Mouse (Mus musculus) splenic B cell, adult 2 months (primary cell): Measurements from ENCODE around the gene Reg3a.
"Not testable (repeated sequence)": the region's sequence is repeated elsewhere in the genome, so short reads cannot be mapped to it uniquely, and the experiment has no call there.

Experiments
- DNase-seq: peaks from one replicate; pipeline ENCODE4 v3.0.0-alpha.2; 2011; ENCODE audit warnings: low read depth, low spot score
- H3K27me3 ChIP-seq: 2 replicates; pipeline ENCODE4 v1.6.1; 2012; ENCODE audit warnings: mild to moderate bottlenecking, low read length, moderate library complexity, mixed read lengths; ENCODE audit not compliant: control insufficient read depth, poor library complexity, insufficient read depth, severe bottlenecking
- H3K36me3 ChIP-seq: 2 replicates; pipeline ENCODE4 v1.6.1; 2012; ENCODE audit warnings: mild to moderate bottlenecking, low read length, moderate library complexity, mixed read lengths; ENCODE audit not compliant: control insufficient read depth, poor library complexity, insufficient read depth, severe bottlenecking

Reg3a gene

DNA sequence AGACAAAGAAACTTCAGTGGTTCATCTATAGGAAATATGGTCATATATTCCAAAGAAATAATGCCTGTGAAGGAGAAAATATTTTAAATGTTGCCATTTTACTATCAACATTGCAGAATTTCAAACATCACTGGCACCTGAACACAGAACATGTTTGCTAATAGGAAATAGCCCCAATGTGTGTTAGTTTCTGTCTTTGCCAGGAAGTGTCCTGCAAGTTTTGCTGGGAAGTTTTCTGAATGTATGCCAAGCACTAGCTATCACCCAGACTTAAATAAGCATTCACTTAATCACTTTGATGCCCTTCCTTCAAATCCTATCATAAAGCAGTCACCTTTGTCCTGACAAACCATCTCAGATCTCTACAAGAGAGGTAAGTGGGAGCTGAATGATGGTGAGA lies at the start of gene Reg3a:
TSS of gene Reg3a (plus strand) at position 301 of the 400 bp plus-strand sequence.
- Histone ChIP-seq H3K27me3 (no peaks in the 10 kb centered on the region), H3K36me3 (no peaks in the 10 kb centered on the region)
- no peak for DNase-seq

DNA sequence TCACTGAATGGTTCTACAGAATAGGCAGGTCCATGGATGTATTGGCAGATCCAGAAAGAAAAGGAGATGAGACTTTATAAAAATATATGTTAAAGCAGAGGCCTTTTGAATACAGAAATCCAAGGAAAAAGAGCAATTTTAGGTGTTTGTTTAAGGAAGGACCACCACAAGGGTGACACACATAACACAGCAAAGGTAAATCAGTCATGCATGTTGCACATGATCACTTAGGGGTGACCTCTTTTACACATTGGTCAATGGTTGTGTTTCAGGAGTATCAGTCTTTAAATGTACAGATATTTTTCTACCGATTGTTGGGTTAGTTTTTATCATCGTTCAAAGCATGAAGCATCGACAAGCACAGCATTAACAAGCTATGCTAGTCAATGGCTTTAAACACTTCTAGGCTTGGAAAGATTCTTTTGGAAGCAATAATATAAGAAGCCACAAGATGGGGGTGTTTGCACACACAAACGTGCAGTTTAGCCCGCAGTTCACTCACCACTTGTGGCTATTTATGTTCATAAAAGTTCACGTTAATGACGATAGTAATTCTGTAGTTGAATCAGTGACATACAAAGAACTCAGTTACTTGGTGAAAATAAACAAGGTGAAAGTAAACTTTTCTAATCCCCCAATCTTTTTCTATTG lies 48.5 kb upstream of the Reg3a start:
- no peak for DNase-seq
- Histone ChIP-seq H3K27me3 (no peaks in the 10 kb centered on the region), H3K36me3 (no peaks in the 10 kb centered on the region)

DNA sequence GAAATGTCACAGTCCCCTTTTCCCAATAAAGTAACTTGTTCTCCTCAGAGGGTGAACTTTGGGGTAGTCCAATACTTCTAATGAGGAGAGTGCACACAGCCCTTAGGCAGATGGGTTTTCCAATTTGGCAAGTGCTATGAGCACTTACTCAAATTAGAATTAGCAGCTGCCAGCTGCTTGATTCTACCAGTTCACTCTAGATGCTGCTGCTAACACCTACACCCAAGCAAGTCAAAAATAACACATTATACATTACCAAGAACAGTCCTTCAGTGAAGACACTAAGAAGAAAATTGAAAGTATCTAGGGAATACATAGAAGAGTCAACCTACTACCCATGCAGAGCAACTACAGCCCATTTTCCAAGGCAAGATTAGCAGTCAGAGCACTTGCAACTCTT lies 40.2 kb upstream of the Reg3a start:
- DNase-seq = no peak
- no peaks in the 10 kb centered on the region for H3K36me3 ChIP-seq
- no peaks in the 10 kb centered on the region for H3K27me3 ChIP-seq

DNA sequence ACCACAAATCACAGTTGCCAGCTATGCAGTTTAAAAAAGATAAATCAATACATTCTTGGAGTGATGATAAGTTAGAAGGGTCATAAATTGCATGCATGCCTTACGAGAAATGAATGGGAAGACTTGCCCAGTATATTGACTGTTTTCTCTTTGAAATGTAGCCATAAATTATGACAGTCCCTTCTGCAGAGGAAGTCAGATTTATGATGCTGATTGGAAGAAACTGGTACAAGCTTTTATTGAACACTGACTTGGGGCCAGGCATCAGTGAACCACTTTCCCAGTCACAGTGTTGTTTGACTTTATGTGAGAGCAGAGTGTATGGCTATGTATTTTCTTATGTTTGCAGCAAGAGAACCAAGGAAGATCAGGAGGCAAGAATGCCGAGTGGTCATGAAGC lies 38.8 kb upstream of the Reg3a start:
- Histone ChIP-seq H3K36me3 (no peaks in the 10 kb centered on the region), H3K27me3 (no peaks in the 10 kb centered on the region)
- no peak for DNase-seq

DNA sequence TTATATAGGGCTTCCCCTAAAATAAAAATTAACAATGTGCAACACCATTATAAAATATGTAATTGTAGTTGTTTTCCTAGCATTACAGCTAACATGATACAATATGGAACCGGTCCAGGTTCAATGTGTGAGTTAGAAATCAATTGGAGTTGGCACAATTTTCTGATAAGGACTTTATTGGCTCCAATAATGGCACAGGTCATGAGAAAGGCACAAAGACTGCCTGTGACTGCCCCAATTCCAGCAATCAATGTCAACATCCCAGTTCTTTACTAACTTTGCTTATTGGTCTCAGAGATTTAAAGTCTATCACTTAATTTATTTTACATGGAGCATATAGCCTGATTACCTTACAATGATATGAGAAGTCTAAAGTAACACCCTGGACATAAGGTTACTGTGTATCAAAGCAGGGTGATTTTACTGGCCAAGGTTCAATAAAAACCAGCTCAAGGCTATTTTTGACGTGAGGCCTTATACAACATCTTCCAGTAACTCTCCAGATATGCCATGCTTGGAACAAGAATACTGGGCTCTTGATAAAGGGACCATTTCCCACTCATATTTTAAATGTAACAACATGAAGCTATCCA lies 18.4 kb upstream of the Reg3a start:
- Histone ChIP-seq H3K27me3 (no peaks in the 10 kb centered on the region), H3K36me3 (no peaks in the 10 kb centered on the region)
- DNase-seq = no peak

DNA sequence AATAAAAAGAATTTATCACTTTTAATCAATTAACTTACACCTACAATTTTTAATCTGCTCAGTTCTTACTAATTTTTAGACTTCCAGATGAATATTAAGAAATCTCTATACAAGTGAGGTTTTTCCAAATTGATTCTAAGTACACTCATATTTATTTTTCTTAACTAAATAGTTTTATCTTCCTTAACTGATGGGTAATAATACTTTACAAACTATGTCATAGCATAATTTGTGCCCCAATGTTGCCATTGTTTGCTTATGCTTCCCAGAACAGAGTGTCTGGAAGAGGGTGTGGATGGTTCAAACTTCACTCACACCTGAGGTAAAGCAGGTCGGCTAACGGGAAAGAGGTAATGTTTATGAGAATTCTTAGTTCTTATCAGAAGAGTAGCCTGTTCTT lies 10.2 kb upstream of the Reg3a start, which contains the start of gene Reg3b:
TSS of gene Reg3b (plus strand) at position 301 of the 400 bp plus-strand sequence.
- H3K36me3 ChIP-seq = no peaks in the 10 kb centered on the region
- DNase-seq = no peak
- H3K27me3 ChIP-seq = no peaks in the 10 kb centered on the region

DNA sequence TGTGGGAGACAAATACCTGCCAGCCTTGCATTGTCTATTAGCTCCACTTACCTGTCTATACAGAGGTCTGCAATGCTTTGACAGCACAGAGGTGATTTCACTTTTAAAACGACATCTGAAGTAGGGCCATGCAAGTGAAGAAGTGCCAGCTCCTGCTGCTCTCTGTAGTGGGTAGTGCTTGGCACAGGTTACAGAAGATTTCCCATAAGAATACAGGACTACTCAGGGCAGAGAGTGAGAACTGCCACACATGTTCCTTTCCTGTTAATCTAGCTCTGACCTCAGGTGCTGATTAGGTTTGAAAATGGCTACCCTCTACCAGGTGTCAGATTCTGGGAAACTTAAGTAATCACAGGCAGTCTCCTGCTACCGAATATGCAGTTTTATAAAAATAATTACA lies 1.7 kb upstream of the Reg3a start, which contains the start of gene Reg3d:
TSS of gene Reg3d (minus strand) at position 101 of the 400 bp plus-strand sequence.
- H3K36me3 ChIP-seq = no peaks in the 10 kb centered on the region
- no peaks in the 10 kb centered on the region for H3K27me3 ChIP-seq
- no peak for DNase-seq

DNA sequence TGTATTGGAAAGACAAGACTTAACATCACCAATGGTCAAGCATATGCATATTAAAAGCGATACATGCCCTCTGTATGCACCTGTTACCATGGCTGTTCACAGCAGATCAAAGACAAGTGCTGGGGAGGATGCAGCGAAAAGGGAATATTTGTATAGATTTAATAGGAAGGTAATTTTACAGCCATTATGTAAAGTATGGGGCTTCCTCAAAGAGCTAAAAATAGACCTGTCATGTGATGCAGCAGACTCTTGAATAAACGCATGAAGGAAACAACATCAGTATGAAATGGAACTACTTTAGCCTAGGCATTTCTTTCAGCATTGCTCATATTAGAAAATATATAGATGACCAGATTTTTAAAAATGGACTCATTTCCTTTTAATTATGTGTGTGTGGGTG lies 5.1 kb downstream of the Reg3a start:
- no peaks in the 10 kb centered on the region for H3K36me3 ChIP-seq
- DNase-seq = no peak
- H3K27me3 ChIP-seq = no peaks in the 10 kb centered on the region

DNA sequence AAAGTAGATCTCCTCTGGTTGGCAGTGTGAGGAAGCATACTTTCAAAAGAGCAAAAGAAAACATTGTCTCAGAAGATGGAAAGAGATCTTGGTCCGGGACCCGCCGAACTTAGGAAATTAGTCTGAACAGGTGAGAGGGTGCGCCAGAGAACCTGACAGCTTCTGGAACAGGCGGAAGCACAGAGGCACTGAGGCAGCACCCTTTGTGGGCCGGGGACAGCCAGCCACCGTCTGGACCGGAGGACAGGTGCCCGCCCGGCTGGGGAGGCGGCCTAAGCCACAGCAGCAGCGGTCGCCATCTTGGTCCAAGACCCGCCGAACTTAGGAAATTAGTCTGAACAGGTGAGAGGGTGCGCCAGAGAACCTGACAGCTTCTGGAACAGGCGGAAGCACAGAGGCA lies 14.8 kb downstream of the Reg3a start, which contains the start of gene Reg2:
TSS of gene Reg2 (plus strand) at position 301 of the 400 bp plus-strand sequence.
- not testable (repeated sequence) for DNase-seq, H3K27me3 ChIP-seq, H3K36me3 ChIP-seq

DNA sequence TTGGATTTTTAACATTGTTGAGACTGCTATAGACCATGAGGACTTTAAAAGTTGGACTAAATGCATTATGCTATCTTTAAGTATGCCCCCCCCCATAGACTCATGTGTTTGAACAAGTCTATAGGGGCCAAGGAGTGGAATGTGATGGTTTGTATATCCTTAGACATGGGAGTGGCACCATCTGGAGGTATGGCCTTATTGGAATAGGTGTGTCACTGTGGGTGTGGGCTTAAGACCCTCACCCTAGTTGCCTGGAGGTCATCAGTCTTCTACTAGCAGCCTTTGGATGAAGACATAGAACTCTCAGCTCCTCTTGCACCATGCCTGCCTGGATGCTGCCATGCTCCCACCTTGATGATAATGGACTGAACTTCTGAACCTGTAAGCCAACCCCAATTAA lies 41.9 kb downstream of the Reg3a start, which contains the start of gene Reg1:
TSS of gene Reg1 (plus strand) at position 301 of the 400 bp plus-strand sequence.
- H3K36me3 ChIP-seq, DNase-seq, H3K27me3 ChIP-seq: not testable (repeated sequence)

DNA sequence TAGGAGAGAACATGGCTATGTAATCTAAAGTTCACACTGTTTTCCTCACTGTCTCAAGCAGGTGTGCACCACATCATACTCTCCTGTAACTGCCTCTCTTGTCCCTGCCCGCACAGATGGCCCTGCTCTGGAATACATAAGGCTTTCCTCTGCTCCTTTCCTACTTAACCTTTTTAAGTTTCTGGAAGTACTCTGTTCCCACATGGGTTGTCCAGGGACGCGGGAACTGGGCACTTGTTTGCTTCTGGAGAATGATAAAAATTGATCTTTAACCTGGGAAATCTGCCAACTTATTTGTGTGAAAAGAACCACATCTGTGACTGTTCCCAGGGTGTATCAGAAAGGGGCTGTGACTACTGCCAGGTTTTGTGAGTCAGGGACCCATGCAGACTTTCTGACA lies 45.0 kb downstream of the Reg3a start:
- H3K36me3 ChIP-seq = no peaks in the 10 kb centered on the region
- DNase-seq = no peak

More for the DNA sequence above, 45.0 kb downstream of the Reg3a start:
- no peaks in the 10 kb centered on the region for H3K27me3 ChIP-seq
